Mouse (Mus musculus): ENCODE measurements around the gene Anapc11. TPM values are rescaled to one million over a fixed set of nuclear protein-coding genes. Genes with fewer than 3 reads are reported as not detected.

The Anapc11 gene
- total and polyA plus RNA-seq, 2 experiments from 2014 or later: 43.4 to 163 TPM

GRCm38 (mm10) chr11:120654741-120655140 is 56.5 kb downstream of the Anapc11 start:
- Histone ChIP-seq H3K9me3 (replicated peaks; ENCODE audit: control insufficient read depth, low read length) (no peaks in the 10 kb centered on the region), H3K4me3 (ENCODE audit: low read depth, low read length) (no peak overlapping the region), H3K4me1 (ENCODE audit: control insufficient read depth, insufficient read depth) (no peaks in the 10 kb centered on the region), H3K27me3 (ENCODE audit: control insufficient read depth, insufficient read depth, low read length) (peaks cover 30% of the 10 kb centered on the region), H3K4me2 (ENCODE audit: low read depth, low read length) (no peak overlapping the region), H3K9ac (replicated peaks; ENCODE audit: low read depth, low read length) (no peak overlapping the region), H3K36me3 (replicated peaks; ENCODE audit: control insufficient read depth, insufficient read depth, low read length) (no peaks in the 10 kb centered on the region), H3K27ac (ENCODE audit: low read depth) (no peak overlapping the region)
- no peak for ATAC-seq (ENCODE audit: insufficient read depth, low read depth)
- TF ChIP-seq CTCF (IDR thresholded peaks at IDR 0.05; ENCODE audit: low read depth): no peak
- no peak for DNase-seq (ENCODE audit: low spot score)
- WGBS: 52% methylated on average over 3 of the region's 3 CpGs

- Histone ChIP-seq H3K9me3 (replicated peaks; ENCODE audit: control insufficient read depth, low read length) (no peaks in the 10 kb centered on the region), H3K9ac (replicated peaks; ENCODE audit: low read depth, low read length) (no peak overlapping the region), H3K4me3 (ENCODE audit: low read depth, low read length) (no peak overlapping the region), H3K27me3 (ENCODE audit: control insufficient read depth, insufficient read depth, low read length) (peaks cover 56% of the 10 kb centered on the region), H3K4me2 (ENCODE audit: low read depth, low read length) (no peak overlapping the region), H3K27ac (ENCODE audit: low read depth) (no peak overlapping the region), H3K4me1 (ENCODE audit: control insufficient read depth, insufficient read depth) (peaks cover 12% of the 10 kb centered on the region; the same call in 1 of the 2 replicates), H3K36me3 (replicated peaks; ENCODE audit: control insufficient read depth, insufficient read depth, low read length) (no peaks in the 10 kb centered on the region)
- ATAC-seq (ENCODE audit: insufficient read depth, low read depth) (no peak), DNase-seq (ENCODE audit: low spot score) (no peak)
- no peak for TF ChIP-seq CTCF (IDR thresholded peaks at IDR 0.05; ENCODE audit: low read depth)
- TF ChIP-seq EP300 (IDR thresholded peaks at IDR 0.05; ENCODE audit: low read depth): no peak
- 82% methylated on average over 4 of the region's 4 CpGs for WGBS
Measured at GRCm38 (mm10) chr11:120657301-120657700, 59.1 kb downstream of the Anapc11 start.

Small RNAs within 50 kb of the gene (microRNA-seq; reads per million reads assigned to microRNA genes)
- not detected for gene Mir6936

Other genes starting within 250 kb of the Anapc11 start
Only the 30 nearest of the 35 such genes appear.
- 59.0 and 66.0 TPM in 2 replicates for gene Nploc4, start 160.7 kb upstream of the Anapc11 start, total RNA-seq (2014; rRNA removed; ENCODE audit: low replicate concordance)
- gene Nploc4, start 160.7 kb upstream of the Anapc11 start, polyA plus RNA-seq (2015; fragmentation: Nextera tagmentation; extraction: Ambion mirVana): 17.6 and 20.5 TPM in 2 replicates
- gene Tspan10, start 155.8 kb upstream of the Anapc11 start, total RNA-seq (2014; rRNA removed; ENCODE audit: low replicate concordance): not detected in 2 replicates
- gene Tspan10, start 155.8 kb upstream of the Anapc11 start, polyA plus RNA-seq (2015; fragmentation: Nextera tagmentation; extraction: Ambion mirVana): 0.08 TPM in 1 of 2 replicates, not detected in the other
- gene Pde6g, start 144.9 kb upstream of the Anapc11 start, total RNA-seq (2014; rRNA removed; ENCODE audit: low replicate concordance): not detected in 2 replicates
- gene Pde6g, start 144.9 kb upstream of the Anapc11 start, polyA plus RNA-seq (2015; fragmentation: Nextera tagmentation; extraction: Ambion mirVana): 0.29 and 0.33 TPM in 2 replicates
- gene Oxld1, start 140.4 kb upstream of the Anapc11 start, total RNA-seq (2014; rRNA removed; ENCODE audit: low replicate concordance): 69.2 and 85.3 TPM in 2 replicates
- gene Oxld1, start 140.4 kb upstream of the Anapc11 start, polyA plus RNA-seq (2015; fragmentation: Nextera tagmentation; extraction: Ambion mirVana): 40.1 and 45.3 TPM in 2 replicates
- gene Ccdc137, start 140.3 kb upstream of the Anapc11 start, total RNA-seq (2014; rRNA removed; ENCODE audit: low replicate concordance): 4.7 and 5.7 TPM in 2 replicates
- gene Ccdc137, start 140.3 kb upstream of the Anapc11 start, polyA plus RNA-seq (2015; fragmentation: Nextera tagmentation; extraction: Ambion mirVana): 11.2 and 12.6 TPM in 2 replicates
- gene Arl16, start 130.8 kb upstream of the Anapc11 start, total RNA-seq (2014; rRNA removed; ENCODE audit: low replicate concordance): 35.4 and 48.3 TPM in 2 replicates
- gene Arl16, start 130.8 kb upstream of the Anapc11 start, polyA plus RNA-seq (2015; fragmentation: Nextera tagmentation; extraction: Ambion mirVana): 25.1 and 28.2 TPM in 2 replicates
- 119 and 161 TPM in 2 replicates for gene Mrpl12, start 113.8 kb upstream of the Anapc11 start, total RNA-seq (2014; rRNA removed; ENCODE audit: low replicate concordance)
- 308 and 315 TPM in 2 replicates for gene Mrpl12, start 113.8 kb upstream of the Anapc11 start, polyA plus RNA-seq (2015; fragmentation: Nextera tagmentation; extraction: Ambion mirVana)
- 66.8 and 74.3 TPM in 2 replicates for gene Slc25a10, start 106.6 kb upstream of the Anapc11 start, total RNA-seq (2014; rRNA removed; ENCODE audit: low replicate concordance)
- 30.3 and 33.8 TPM in 2 replicates for gene Slc25a10, start 106.6 kb upstream of the Anapc11 start, polyA plus RNA-seq (2015; fragmentation: Nextera tagmentation; extraction: Ambion mirVana)
- gene Gcgr, start 67.7 kb upstream of the Anapc11 start, total RNA-seq (2014; rRNA removed; ENCODE audit: low replicate concordance): 0.23 and 1.9 TPM in 2 replicates
- 0.81 and 1.3 TPM in 2 replicates for gene Gcgr, start 67.7 kb upstream of the Anapc11 start, polyA plus RNA-seq (2015; fragmentation: Nextera tagmentation; extraction: Ambion mirVana)
- 66.9 and 93.5 TPM in 2 replicates for gene Mcrip1, start 48.7 kb upstream of the Anapc11 start, total RNA-seq (2014; rRNA removed; ENCODE audit: low replicate concordance)
- 136 and 138 TPM in 2 replicates for gene Mcrip1, start 48.7 kb upstream of the Anapc11 start, polyA plus RNA-seq (2015; fragmentation: Nextera tagmentation; extraction: Ambion mirVana)
- not detected in 2 replicates for gene Ppp1r27, start 47.3 kb upstream of the Anapc11 start, total RNA-seq (2014; rRNA removed; ENCODE audit: low replicate concordance)
- gene Ppp1r27, start 47.3 kb upstream of the Anapc11 start, polyA plus RNA-seq (2015; fragmentation: Nextera tagmentation; extraction: Ambion mirVana): 0.20 TPM in 1 of 2 replicates, not detected in the other
- 232 and 241 TPM in 2 replicates for gene P4hb, start 25.2 kb upstream of the Anapc11 start, total RNA-seq (2014; rRNA removed; ENCODE audit: low replicate concordance)
- 261 and 268 TPM in 2 replicates for gene P4hb, start 25.2 kb upstream of the Anapc11 start, polyA plus RNA-seq (2015; fragmentation: Nextera tagmentation; extraction: Ambion mirVana)
- gene Arhgdia, start 16.8 kb upstream of the Anapc11 start, total RNA-seq (2014; rRNA removed; ENCODE audit: low replicate concordance): 204 and 231 TPM in 2 replicates
- 239 and 245 TPM in 2 replicates for gene Arhgdia, start 16.8 kb upstream of the Anapc11 start, polyA plus RNA-seq (2015; fragmentation: Nextera tagmentation; extraction: Ambion mirVana)
- gene Alyref, start 56 bp upstream of the Anapc11 start, total RNA-seq (2014; rRNA removed; ENCODE audit: low replicate concordance): 104 and 132 TPM in 2 replicates
- 147 and 155 TPM in 2 replicates for gene Alyref, start 56 bp upstream of the Anapc11 start, polyA plus RNA-seq (2015; fragmentation: Nextera tagmentation; extraction: Ambion mirVana)
- gene Npb, start 10.1 kb downstream of the Anapc11 start, total RNA-seq (2014; rRNA removed; ENCODE audit: low replicate concordance): 25.1 TPM in 1 of 2 replicates, not detected in the other
- gene Npb, start 10.1 kb downstream of the Anapc11 start, polyA plus RNA-seq (2015; fragmentation: Nextera tagmentation; extraction: Ambion mirVana): 9.9 and 11.8 TPM in 2 replicates
- 57.5 and 76.7 TPM in 2 replicates for gene Pcyt2, start 19.5 kb downstream of the Anapc11 start, total RNA-seq (2014; rRNA removed; ENCODE audit: low replicate concordance)
- gene Pcyt2, start 19.5 kb downstream of the Anapc11 start, polyA plus RNA-seq (2015; fragmentation: Nextera tagmentation; extraction: Ambion mirVana): 67.5 and 69.6 TPM in 2 replicates
- 12.4 and 63.2 TPM in 2 replicates for gene Sirt7, start 26.8 kb downstream of the Anapc11 start, total RNA-seq (2014; rRNA removed; ENCODE audit: low replicate concordance)
- gene Sirt7, start 26.8 kb downstream of the Anapc11 start, polyA plus RNA-seq (2015; fragmentation: Nextera tagmentation; extraction: Ambion mirVana): 14.1 and 15.2 TPM in 2 replicates
- 34.1 and 37.7 TPM in 2 replicates for gene Mafg, start 35.2 kb downstream of the Anapc11 start, total RNA-seq (2014; rRNA removed; ENCODE audit: low replicate concordance)
- gene Mafg, start 35.2 kb downstream of the Anapc11 start, polyA plus RNA-seq (2015; fragmentation: Nextera tagmentation; extraction: Ambion mirVana): 13.6 and 14.1 TPM in 2 replicates
- gene Pycr1, start 45.3 kb downstream of the Anapc11 start, total RNA-seq (2014; rRNA removed; ENCODE audit: low replicate concordance): 2.1 and 5.8 TPM in 2 replicates
- gene Pycr1, start 45.3 kb downstream of the Anapc11 start, polyA plus RNA-seq (2015; fragmentation: Nextera tagmentation; extraction: Ambion mirVana): 6.3 and 6.5 TPM in 2 replicates
- 27.8 and 29.3 TPM in 2 replicates for gene Myadml2, start 49.7 kb downstream of the Anapc11 start, total RNA-seq (2014; rRNA removed; ENCODE audit: low replicate concordance)
- 32.7 and 33.5 TPM in 2 replicates for gene Myadml2, start 49.7 kb downstream of the Anapc11 start, polyA plus RNA-seq (2015; fragmentation: Nextera tagmentation; extraction: Ambion mirVana)
- gene Notum, start 62.8 kb downstream of the Anapc11 start, total RNA-seq (2014; rRNA removed; ENCODE audit: low replicate concordance): 0.27 TPM in 1 of 2 replicates, not detected in the other
- 0.08 and 0.16 TPM in 2 replicates for gene Notum, start 62.8 kb downstream of the Anapc11 start, polyA plus RNA-seq (2015; fragmentation: Nextera tagmentation; extraction: Ambion mirVana)
- 88.8 and 146 TPM in 2 replicates for gene Aspscr1, start 74.6 kb downstream of the Anapc11 start, total RNA-seq (2014; rRNA removed; ENCODE audit: low replicate concordance)
- 86.3 and 87.9 TPM in 2 replicates for gene Aspscr1, start 74.6 kb downstream of the Anapc11 start, polyA plus RNA-seq (2015; fragmentation: Nextera tagmentation; extraction: Ambion mirVana)
- 68.7 and 115 TPM in 2 replicates for gene Cenpx, start 115.3 kb downstream of the Anapc11 start, total RNA-seq (2014; rRNA removed; ENCODE audit: low replicate concordance)
- gene Cenpx, start 115.3 kb downstream of the Anapc11 start, polyA plus RNA-seq (2015; fragmentation: Nextera tagmentation; extraction: Ambion mirVana): 102 and 114 TPM in 2 replicates
- gene Lrrc45, start 115.5 kb downstream of the Anapc11 start, total RNA-seq (2014; rRNA removed; ENCODE audit: low replicate concordance): 11.9 and 28.3 TPM in 2 replicates
- gene Lrrc45, start 115.5 kb downstream of the Anapc11 start, polyA plus RNA-seq (2015; fragmentation: Nextera tagmentation; extraction: Ambion mirVana): 12.4 and 14.2 TPM in 2 replicates
- gene Rac3, start 123.0 kb downstream of the Anapc11 start, total RNA-seq (2014; rRNA removed; ENCODE audit: low replicate concordance): 9.2 and 12.6 TPM in 2 replicates
- gene Rac3, start 123.0 kb downstream of the Anapc11 start, polyA plus RNA-seq (2015; fragmentation: Nextera tagmentation; extraction: Ambion mirVana): 1.4 and 1.8 TPM in 2 replicates
- gene Dcxr, start 128.9 kb downstream of the Anapc11 start, total RNA-seq (2014; rRNA removed; ENCODE audit: low replicate concordance): 5.0 and 10.5 TPM in 2 replicates
- 8.6 and 8.7 TPM in 2 replicates for gene Dcxr, start 128.9 kb downstream of the Anapc11 start, polyA plus RNA-seq (2015; fragmentation: Nextera tagmentation; extraction: Ambion mirVana)
- 12.2 and 19.1 TPM in 2 replicates for gene Cbr2, start 133.7 kb downstream of the Anapc11 start, total RNA-seq (2014; rRNA removed; ENCODE audit: low replicate concordance)
- gene Cbr2, start 133.7 kb downstream of the Anapc11 start, polyA plus RNA-seq (2015; fragmentation: Nextera tagmentation; extraction: Ambion mirVana): 2.4 and 43.5 TPM in 2 replicates
- gene Hmga1b, start 164.4 kb downstream of the Anapc11 start, total RNA-seq (2014; rRNA removed; ENCODE audit: low replicate concordance): 0.23 and 0.76 TPM in 2 replicates
- 1.2 and 1.3 TPM in 2 replicates for gene Hmga1b, start 164.4 kb downstream of the Anapc11 start, polyA plus RNA-seq (2015; fragmentation: Nextera tagmentation; extraction: Ambion mirVana)
- gene Rfng, start 185.8 kb downstream of the Anapc11 start, total RNA-seq (2014; rRNA removed; ENCODE audit: low replicate concordance): 14.5 and 26.4 TPM in 2 replicates
- 15.3 and 17.0 TPM in 2 replicates for gene Rfng, start 185.8 kb downstream of the Anapc11 start, polyA plus RNA-seq (2015; fragmentation: Nextera tagmentation; extraction: Ambion mirVana)
- 120 and 125 TPM in 2 replicates for gene Gps1, start 185.9 kb downstream of the Anapc11 start, total RNA-seq (2014; rRNA removed; ENCODE audit: low replicate concordance)
- gene Gps1, start 185.9 kb downstream of the Anapc11 start, polyA plus RNA-seq (2015; fragmentation: Nextera tagmentation; extraction: Ambion mirVana): 94.2 and 94.4 TPM in 2 replicates